Mouse (Mus musculus): ENCODE data around the gene Slc43a2. TPM values are rescaled to one million over a fixed set of nuclear protein-coding genes. Genes with fewer than 3 reads are reported as not detected.
"Not testable (repeated sequence)": the region's sequence is repeated elsewhere in the genome, so short reads cannot be mapped to it uniquely, and the experiment has no call there.

The Slc43a2 gene
- polyA plus RNA-seq, 1 experiment from 2014 or later: 3.7 TPM

DNA sequence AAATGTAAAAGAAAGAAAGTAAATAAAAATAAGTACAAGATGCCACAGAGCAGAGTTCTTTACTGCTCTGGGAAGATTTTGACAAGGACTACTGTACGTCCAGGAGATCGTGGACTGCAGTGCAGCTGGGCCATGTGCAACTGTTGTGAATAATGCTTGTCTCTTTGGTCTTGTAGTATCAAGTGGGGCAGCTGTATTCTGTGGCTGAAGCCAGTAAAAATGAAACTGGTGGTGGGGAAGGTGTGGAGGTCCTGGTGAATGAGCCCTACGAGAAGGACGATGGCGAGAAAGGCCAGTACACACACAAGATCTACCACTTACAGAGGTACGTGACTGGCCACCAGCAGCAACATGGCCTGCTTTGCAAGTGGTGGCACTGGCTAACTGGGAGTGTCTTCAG lies 66.5 kb downstream of the Slc43a2 start:
- ATAC-seq (ENCODE audit: insufficient number of reproducible peaks, insufficient read depth, low FRiP score, low TSS enrichment, low read depth): no peak
- WGBS: 88% methylated on average over 6 of the region's 6 CpGs
- Histone ChIP-seq H3K9me3 (no peaks in the 10 kb centered on the region), H3K4me2 (no peak overlapping the region), H3K9ac (replicated peaks) (no peak overlapping the region), H3K27me3 (no peaks in the 10 kb centered on the region), H3K4me1 (replicated peaks) (no peaks in the 10 kb centered on the region), H3K36me3 (peaks cover 94% of the 10 kb centered on the region), H3K27ac (no peak overlapping the region), H3K4me3 (replicated peaks) (no peak overlapping the region)

DNA sequence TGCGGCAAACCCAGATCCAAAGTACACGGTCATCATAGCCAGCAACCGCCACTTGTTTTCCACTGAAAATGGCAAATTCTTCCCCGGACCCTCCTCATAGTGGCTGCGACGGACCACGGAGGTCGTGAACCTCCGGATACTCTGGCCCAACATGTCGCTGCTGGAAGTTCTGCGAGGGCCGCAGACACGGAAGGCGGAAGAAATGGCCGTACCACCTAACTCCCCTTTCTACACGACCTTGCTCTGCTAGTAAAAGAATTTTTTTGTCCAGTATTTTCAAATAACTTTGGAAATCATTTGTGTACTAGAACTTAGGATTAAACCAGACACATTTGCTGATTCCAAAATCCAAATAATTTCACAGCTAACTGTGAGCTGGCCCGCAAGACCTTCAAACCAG lies 68.3 kb downstream of the Slc43a2 start:
- not testable (repeated sequence) for H3K27me3 ChIP-seq; H3K4me2 ChIP-seq; H3K9me3 ChIP-seq; H3K9ac ChIP-seq (replicated peaks); H3K4me1 ChIP-seq (replicated peaks); H3K27ac ChIP-seq; H3K4me3 ChIP-seq (replicated peaks); ATAC-seq (ENCODE audit: insufficient number of reproducible peaks, insufficient read depth, low FRiP score, low TSS enrichment, low read depth)
- WGBS: 92% methylated on average over 17 of the region's 17 CpGs
- peaks cover 93% of the 10 kb centered on the region for H3K36me3 ChIP-seq

DNA sequence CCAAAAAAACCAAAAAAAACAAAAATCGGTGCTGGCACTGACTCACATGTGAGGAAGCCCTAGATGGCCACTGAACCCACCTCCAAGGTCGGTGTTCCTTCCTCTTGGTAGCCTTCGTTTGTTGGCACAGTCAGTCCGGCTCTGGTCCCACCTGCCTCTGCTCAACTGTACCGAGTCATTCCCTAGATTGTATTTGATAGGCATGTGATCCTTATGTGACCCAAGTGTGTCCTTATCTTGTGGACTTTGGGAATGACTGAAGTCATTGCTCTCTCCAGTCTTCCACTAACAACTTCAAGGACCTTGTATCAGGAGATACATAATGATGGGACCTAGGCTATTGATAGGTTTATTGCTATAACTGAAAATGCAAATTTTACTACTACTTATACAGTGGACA lies 73.3 kb downstream of the Slc43a2 start:
- H3K27ac ChIP-seq: no peak overlapping the region
- H3K4me2 ChIP-seq: no peak overlapping the region
- H3K36me3 ChIP-seq: peaks cover 93% of the 10 kb centered on the region
- H3K27me3 ChIP-seq: no peaks in the 10 kb centered on the region
- ATAC-seq (ENCODE audit: insufficient number of reproducible peaks, insufficient read depth, low FRiP score, low TSS enrichment, low read depth): no peak
- 89% methylated on average over 5 of the region's 5 CpGs for WGBS
- H3K4me3 ChIP-seq (replicated peaks): no peak overlapping the region
- no peaks in the 10 kb centered on the region for H3K4me1 ChIP-seq (replicated peaks)
- no peaks in the 10 kb centered on the region for H3K9me3 ChIP-seq
- no peak overlapping the region for H3K9ac ChIP-seq (replicated peaks)

DNA sequence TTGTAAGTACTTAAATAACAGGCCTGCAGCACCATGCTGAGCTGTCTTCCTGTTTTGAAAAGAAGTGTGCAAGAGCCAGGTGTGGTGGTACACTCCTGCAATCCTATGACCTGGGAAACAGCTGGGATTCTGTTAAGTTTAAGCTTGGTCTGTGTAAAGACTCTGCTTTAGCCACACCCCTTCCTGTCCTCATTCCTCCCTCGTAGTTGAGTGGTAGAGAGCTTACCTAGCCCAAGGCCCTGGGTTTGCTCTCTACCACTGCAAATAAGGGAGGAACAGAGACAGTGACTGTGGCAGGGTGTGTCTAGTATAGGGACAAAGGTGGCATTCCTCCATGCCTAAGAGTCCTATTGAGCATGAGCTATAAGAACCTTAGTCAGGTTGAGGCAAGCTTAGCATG lies 73.8 kb downstream of the Slc43a2 start:
- Histone ChIP-seq H3K27ac (no peak overlapping the region), H3K27me3 (no peaks in the 10 kb centered on the region), H3K4me3 (replicated peaks) (no peak overlapping the region), H3K9me3 (no peaks in the 10 kb centered on the region), H3K36me3 (peaks cover 93% of the 10 kb centered on the region), H3K4me2 (no peak overlapping the region), H3K9ac (replicated peaks) (no peak overlapping the region), H3K4me1 (replicated peaks) (no peaks in the 10 kb centered on the region)
- 36% methylated on average over 1 of the region's 1 CpGs for WGBS
- ATAC-seq (ENCODE audit: insufficient number of reproducible peaks, insufficient read depth, low FRiP score, low TSS enrichment, low read depth): no peak

DNA sequence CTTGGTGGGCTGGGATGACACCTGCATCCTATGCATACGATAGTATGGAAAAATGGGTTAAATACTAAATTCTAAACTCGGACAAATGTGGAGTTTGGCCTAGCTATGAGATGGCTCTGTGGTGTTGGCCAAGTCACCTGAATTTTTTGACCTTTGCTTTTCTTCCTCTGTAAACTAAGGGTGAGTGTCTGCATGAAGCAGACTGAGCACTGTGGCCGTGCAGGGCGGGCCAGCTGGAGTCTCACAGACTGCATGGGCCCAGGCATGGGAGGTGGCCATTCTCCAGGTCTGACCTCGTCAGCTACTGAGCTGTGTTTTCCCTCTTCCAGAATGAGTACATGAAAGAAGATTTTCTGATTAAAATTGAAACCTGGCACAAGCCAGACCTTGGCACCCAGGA lies 77.3 kb downstream of the Slc43a2 start:
- H3K27ac ChIP-seq: no peak overlapping the region
- H3K4me3 ChIP-seq (replicated peaks): no peak overlapping the region
- no peaks in the 10 kb centered on the region for H3K9me3 ChIP-seq
- 89% methylated on average over 5 of the region's 5 CpGs for WGBS
- H3K36me3 ChIP-seq: peaks cover 91% of the 10 kb centered on the region
- no peaks in the 10 kb centered on the region for H3K4me1 ChIP-seq (replicated peaks)
- ATAC-seq (ENCODE audit: insufficient number of reproducible peaks, insufficient read depth, low FRiP score, low TSS enrichment, low read depth): no peak
- H3K27me3 ChIP-seq: no peaks in the 10 kb centered on the region
- H3K4me2 ChIP-seq: no peak overlapping the region
- H3K9ac ChIP-seq (replicated peaks): no peak overlapping the region

DNA sequence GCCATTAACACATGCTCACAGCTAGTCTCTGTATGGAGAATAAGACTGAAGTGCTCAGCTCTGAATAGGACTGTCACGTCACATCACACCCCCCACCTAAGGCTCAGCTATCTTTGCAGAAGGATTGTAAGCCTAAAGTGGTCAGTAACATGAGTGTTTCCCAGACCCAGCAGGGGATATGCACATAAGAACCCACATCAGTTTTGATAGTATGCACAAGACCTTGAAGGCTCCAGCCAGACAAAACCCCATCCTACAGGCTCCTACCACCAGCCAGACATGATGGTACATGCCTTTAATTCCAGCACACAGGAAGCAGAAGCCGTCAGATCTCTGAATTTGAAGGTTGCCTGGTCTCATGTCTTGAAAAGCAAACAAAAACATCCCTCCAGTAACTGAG lies 78.5 kb downstream of the Slc43a2 start:
- no peaks in the 10 kb centered on the region for H3K27me3 ChIP-seq
- no peaks in the 10 kb centered on the region for H3K4me1 ChIP-seq (replicated peaks)
- WGBS: 89% methylated on average over 2 of the region's 2 CpGs
- peaks cover 90% of the 10 kb centered on the region for H3K36me3 ChIP-seq
- H3K9me3 ChIP-seq: no peaks in the 10 kb centered on the region
- H3K4me2 ChIP-seq: no peak overlapping the region
- H3K27ac ChIP-seq: no peak overlapping the region
- no peak for ATAC-seq (ENCODE audit: insufficient number of reproducible peaks, insufficient read depth, low FRiP score, low TSS enrichment, low read depth)
- H3K4me3 ChIP-seq (replicated peaks): no peak overlapping the region
- no peak overlapping the region for H3K9ac ChIP-seq (replicated peaks)

DNA sequence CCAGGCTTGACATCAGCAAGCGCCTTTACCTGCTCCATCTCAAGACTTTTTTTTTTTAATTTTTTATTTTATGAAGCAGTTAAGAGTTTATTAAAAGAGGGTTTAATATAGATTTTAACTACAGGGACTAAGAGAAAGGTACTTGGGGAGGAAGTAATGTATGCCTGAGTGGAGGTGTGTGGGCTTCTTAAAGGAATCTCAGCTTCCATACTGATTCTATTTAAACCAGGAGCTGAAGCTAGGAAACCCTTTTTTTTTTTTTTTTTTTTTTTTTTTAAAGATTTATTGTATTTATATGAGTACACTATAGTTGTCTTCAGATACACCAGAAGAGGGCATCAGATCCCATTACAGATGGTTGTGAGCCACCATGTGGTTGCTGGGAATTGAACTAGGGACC lies 83.3 kb downstream of the Slc43a2 start:
- Histone ChIP-seq H3K4me1 (replicated peaks) (no peaks in the 10 kb centered on the region), H3K27me3 (no peaks in the 10 kb centered on the region), H3K9ac (replicated peaks) (no peak overlapping the region), H3K36me3 (peaks cover 83% of the 10 kb centered on the region), H3K4me2 (no peak overlapping the region), H3K4me3 (replicated peaks) (no peak overlapping the region), H3K9me3 (no peaks in the 10 kb centered on the region), H3K27ac (no peak overlapping the region)
- WGBS: 97% methylated on average over 1 of the region's 1 CpGs
- no peak for ATAC-seq (ENCODE audit: insufficient number of reproducible peaks, insufficient read depth, low FRiP score, low TSS enrichment, low read depth)

DNA sequence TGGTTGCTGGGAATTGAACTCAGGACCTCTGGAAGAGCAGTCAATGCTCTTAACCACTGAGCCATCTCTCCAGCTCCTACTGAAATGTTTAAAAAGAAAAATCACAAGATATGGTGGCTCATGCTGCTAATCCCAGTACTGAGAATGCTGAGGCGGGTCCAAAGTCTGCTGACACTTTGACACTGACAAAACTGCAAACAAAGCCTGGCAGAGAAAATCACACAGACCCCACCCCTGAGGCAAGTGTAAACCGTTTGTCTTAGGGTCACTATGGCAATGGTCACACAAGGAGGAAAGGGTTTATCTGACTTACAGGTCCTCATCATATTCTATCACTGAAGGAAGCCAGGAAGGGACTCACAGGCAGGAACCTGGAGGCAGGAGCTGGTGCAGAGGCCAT lies 84.1 kb downstream of the Slc43a2 start:
- H3K36me3 ChIP-seq: peaks cover 83% of the 10 kb centered on the region
- no peaks in the 10 kb centered on the region for H3K4me1 ChIP-seq (replicated peaks)
- H3K27me3 ChIP-seq: no peaks in the 10 kb centered on the region
- no peak overlapping the region for H3K4me3 ChIP-seq (replicated peaks)
- WGBS: 81% methylated on average over 2 of the region's 2 CpGs
- ATAC-seq (ENCODE audit: insufficient number of reproducible peaks, insufficient read depth, low FRiP score, low TSS enrichment, low read depth): no peak
- no peak overlapping the region for H3K9ac ChIP-seq (replicated peaks)
- no peak overlapping the region for H3K27ac ChIP-seq
- no peak overlapping the region for H3K4me2 ChIP-seq
- H3K9me3 ChIP-seq: no peaks in the 10 kb centered on the region

DNA sequence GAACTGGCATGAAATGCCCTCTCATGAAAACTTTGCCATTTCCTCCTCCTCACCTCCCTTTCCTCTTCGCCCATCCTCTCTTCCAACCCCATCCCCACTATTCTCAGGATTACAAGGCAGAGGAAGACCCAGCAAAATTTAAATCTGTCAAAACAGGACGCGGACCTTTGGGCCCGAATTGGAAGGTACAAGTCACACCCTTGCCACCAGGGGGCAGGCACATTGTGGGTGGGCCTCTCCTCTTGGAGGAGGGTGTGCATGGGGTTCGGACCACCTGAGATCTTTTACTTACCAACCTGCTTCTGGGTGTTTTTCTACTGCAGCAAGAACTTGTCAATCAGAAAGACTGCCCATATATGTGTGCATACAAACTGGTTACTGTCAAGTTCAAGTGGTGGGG lies 87.6 kb downstream of the Slc43a2 start:
- no peak overlapping the region for H3K4me3 ChIP-seq (replicated peaks)
- H3K27me3 ChIP-seq: no peaks in the 10 kb centered on the region
- no peak overlapping the region for H3K9ac ChIP-seq (replicated peaks)
- H3K27ac ChIP-seq: no peak overlapping the region
- no peaks in the 10 kb centered on the region for H3K4me1 ChIP-seq (replicated peaks)
- H3K9me3 ChIP-seq: no peaks in the 10 kb centered on the region
- ATAC-seq (ENCODE audit: insufficient number of reproducible peaks, insufficient read depth, low FRiP score, low TSS enrichment, low read depth): no peak
- WGBS: 82% methylated on average over 5 of the region's 5 CpGs
- no peak overlapping the region for H3K4me2 ChIP-seq
- H3K36me3 ChIP-seq: peaks cover 77% of the 10 kb centered on the region

DNA sequence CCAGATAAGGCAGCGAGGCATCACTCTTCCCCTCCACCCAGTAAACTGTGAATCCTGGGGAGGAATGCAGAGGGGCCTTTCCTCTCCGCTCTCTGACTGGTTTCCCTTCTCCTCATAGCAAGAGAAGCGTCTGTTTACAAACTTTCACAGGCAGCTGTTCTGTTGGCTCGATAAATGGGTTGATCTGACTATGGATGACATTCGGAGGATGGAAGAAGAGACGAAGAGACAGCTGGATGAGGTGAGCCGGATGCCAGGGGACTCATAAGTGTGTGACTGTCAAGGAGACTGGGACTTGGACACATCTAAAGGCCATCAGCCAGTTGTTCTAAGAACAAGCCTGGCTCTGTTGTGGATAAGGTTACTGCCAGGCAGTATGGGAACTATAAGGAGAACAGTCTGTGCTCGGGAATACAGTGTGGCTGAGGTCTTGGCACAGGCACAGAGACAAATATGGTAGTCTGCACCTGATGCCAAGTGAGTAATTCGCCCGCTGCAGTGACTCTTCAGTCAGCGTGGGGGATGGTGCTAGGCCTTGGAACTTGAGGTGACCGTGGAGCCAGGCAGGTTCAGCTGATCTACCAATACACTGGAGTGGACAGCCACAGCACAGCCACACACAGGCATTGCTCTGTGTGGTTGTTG lies 88.8 kb downstream of the Slc43a2 start:
- Histone ChIP-seq H3K36me3 (peaks cover 78% of the 10 kb centered on the region), H3K4me2 (no peak overlapping the region), H3K27me3 (no peaks in the 10 kb centered on the region), H3K9me3 (no peaks in the 10 kb centered on the region), H3K27ac (no peak overlapping the region), H3K9ac (replicated peaks) (no peak overlapping the region), H3K4me1 (replicated peaks) (no peaks in the 10 kb centered on the region), H3K4me3 (replicated peaks) (no peak overlapping the region)
- 92% methylated on average over 12 of the region's 12 CpGs for WGBS
- no peak for ATAC-seq (ENCODE audit: insufficient number of reproducible peaks, insufficient read depth, low FRiP score, low TSS enrichment, low read depth)

DNA sequence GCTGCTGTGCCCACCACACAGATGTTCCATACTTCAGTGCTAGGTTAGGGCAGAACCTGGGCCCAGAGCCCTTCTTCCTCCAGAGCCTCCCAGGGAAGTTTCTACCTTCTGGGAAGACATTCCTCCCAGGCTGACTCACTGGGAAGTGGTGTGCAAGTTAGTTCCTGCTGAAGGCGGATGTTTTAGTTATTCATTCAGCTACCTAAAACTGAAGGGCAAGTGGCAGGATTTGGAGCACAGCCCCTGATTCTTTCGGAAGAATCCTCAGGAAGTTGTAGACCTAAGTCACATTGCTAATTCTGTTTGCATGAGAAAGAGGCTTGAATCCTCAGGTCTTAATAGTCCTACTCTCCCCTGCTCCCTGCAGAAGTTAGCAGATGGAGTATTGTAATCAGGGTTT lies 89.9 kb downstream of the Slc43a2 start:
- Histone ChIP-seq H3K9me3 (no peaks in the 10 kb centered on the region), H3K27me3 (no peaks in the 10 kb centered on the region), H3K4me3 (replicated peaks) (no peak overlapping the region), H3K36me3 (peaks cover 83% of the 10 kb centered on the region), H3K27ac (no peak overlapping the region), H3K9ac (replicated peaks) (no peak overlapping the region), H3K4me1 (replicated peaks) (no peaks in the 10 kb centered on the region), H3K4me2 (no peak overlapping the region)
- ATAC-seq (ENCODE audit: insufficient number of reproducible peaks, insufficient read depth, low FRiP score, low TSS enrichment, low read depth): no peak
- 92% methylated on average over 2 of the region's 2 CpGs for WGBS

DNA sequence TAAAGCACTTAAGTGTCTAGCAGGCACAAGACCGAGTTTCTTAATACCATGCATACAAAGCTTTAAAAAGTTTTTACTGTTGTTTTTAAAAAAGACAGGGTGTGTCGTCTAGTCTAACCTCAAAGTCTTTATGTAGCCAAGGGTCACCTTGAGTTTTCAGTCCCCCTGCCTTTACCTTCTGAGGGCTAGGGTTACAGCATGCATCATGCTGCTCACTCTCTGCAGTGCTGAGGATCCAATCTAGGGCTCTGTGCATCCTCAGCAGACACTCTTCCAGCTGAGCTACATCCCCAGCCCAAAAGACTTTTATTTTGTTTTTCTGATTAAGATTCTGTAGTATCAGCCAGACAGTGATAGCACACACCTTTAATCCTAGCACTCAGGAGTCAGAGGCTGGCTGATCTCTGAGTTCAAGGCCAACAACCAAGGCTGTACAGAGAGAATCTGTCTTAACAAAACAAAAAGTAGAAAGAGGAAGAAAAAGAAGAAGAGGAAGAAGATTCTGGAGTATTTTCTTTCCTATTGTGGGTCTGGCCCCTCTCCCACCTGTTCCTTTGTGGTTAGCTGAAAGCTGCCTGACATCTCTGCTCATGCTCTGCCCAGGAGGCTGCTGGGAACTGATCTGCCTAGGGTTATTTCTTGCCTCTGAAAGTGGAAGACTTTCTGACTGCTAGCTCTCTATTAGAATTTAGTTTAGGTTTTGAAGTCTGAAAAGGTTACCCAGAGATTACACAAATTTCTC lies 91.3 kb downstream of the Slc43a2 start:
- H3K9ac ChIP-seq (replicated peaks): no peak overlapping the region
- no peaks in the 10 kb centered on the region for H3K4me1 ChIP-seq (replicated peaks)
- no peaks in the 10 kb centered on the region for H3K27me3 ChIP-seq
- no peaks in the 10 kb centered on the region for H3K9me3 ChIP-seq
- H3K36me3 ChIP-seq: peaks cover 85% of the 10 kb centered on the region
- 85% methylated on average over 2 of the region's 2 CpGs for WGBS
- no peak overlapping the region for H3K4me3 ChIP-seq (replicated peaks)
- H3K27ac ChIP-seq: no peak overlapping the region
- ATAC-seq (ENCODE audit: insufficient number of reproducible peaks, insufficient read depth, low FRiP score, low TSS enrichment, low read depth): no peak
- no peak overlapping the region for H3K4me2 ChIP-seq
